Mouse (Mus musculus): Measurements from ENCODE around the gene Tfam. TPM values are rescaled to one million over a fixed set of nuclear protein-coding genes. Genes with fewer than 3 reads are reported as not detected.

Gene Tfam
- polyA plus RNA-seq (2016; fragmentation: Nextera tagmentation; extraction: Ambion mirVana): 74.9 and 85.2 TPM in 2 replicates

GRCm38 (mm10) chr10:71238240-71238554, at the start of gene Tfam:
Gene Tfam (minus strand): TSS chr10:71238280.
- Histone ChIP-seq H3K9me3 (replicated peaks) (no peaks in the 10 kb centered on the region), H3K4me3 (peak within 1 kb of the TSS; percentile 91), H3K27ac (replicated peaks) (peak within 1 kb of the TSS; percentile 91), H3K27me3 (ENCODE audit: low read depth, poor library complexity, severe bottlenecking) (no peaks in the 10 kb centered on the region), H3K36me3 (peaks cover 28% of the 10 kb centered on the region), H3K4me1 (peaks cover 13% of the 10 kb centered on the region)
- DNase-seq (ENCODE audit: low spot score): no peak
- 6% methylated on average over 7 of the region's 7 CpGs for WGBS

- peak within 1 kb of the TSS; percentile 69 for H3K4me3 ChIP-seq
- DNase-seq (ENCODE audit: low spot score): peak; percentile 87
- peaks cover 31% of the 10 kb centered on the region for H3K4me1 ChIP-seq
- peak within 1 kb of the TSS; percentile 93 for H3K27ac ChIP-seq (replicated peaks)
- no peaks in the 10 kb centered on the region for H3K9me3 ChIP-seq (replicated peaks)
- 0% methylated on average over 50 of the region's 50 CpGs for WGBS
- peaks cover 18% of the 10 kb centered on the region for H3K27me3 ChIP-seq (ENCODE audit: low read depth, poor library complexity, severe bottlenecking)
- peaks cover 14% of the 10 kb centered on the region for H3K36me3 ChIP-seq
Measured at GRCm38 (mm10) chr10:71285126-71285580, 47.1 kb upstream of the Tfam start, which contains the start of gene Ube2d1. Gene Ube2d1 (minus strand): TSS chr10:71285262.

GRCm38 (mm10) chr10:71284511-71285125, 46.5 kb upstream of the Tfam start:
- Histone ChIP-seq H3K4me3 (peak overlapping the region; percentile 69), H3K27me3 (ENCODE audit: low read depth, poor library complexity, severe bottlenecking) (peaks cover 18% of the 10 kb centered on the region), H3K27ac (replicated peaks) (peak overlapping the region; percentile 93), H3K36me3 (peaks cover 19% of the 10 kb centered on the region), H3K9me3 (replicated peaks) (no peaks in the 10 kb centered on the region), H3K4me1 (peaks cover 31% of the 10 kb centered on the region)
- WGBS: under 1% methylated on average over 41 of the region's 41 CpGs
- peak; percentile 71 for DNase-seq (ENCODE audit: low spot score)

GRCm38 (mm10) chr10:71284131-71284510, 46.0 kb upstream of the Tfam start:
- Histone ChIP-seq H3K4me1 (peaks cover 31% of the 10 kb centered on the region), H3K27ac (replicated peaks) (peak overlapping the region; percentile 93), H3K9me3 (replicated peaks) (no peaks in the 10 kb centered on the region), H3K27me3 (ENCODE audit: low read depth, poor library complexity, severe bottlenecking) (peaks cover 18% of the 10 kb centered on the region), H3K4me3 (peak overlapping the region; percentile 69), H3K36me3 (peaks cover 23% of the 10 kb centered on the region)
- DNase-seq (ENCODE audit: low spot score): no peak
- WGBS: 22% methylated on average over 8 of the region's 8 CpGs

GRCm38 (mm10) chr10:71273008-71273739, 35.1 kb upstream of the Tfam start:
- peaks cover 18% of the 10 kb centered on the region for H3K36me3 ChIP-seq
- H3K4me1 ChIP-seq: peaks cover 10% of the 10 kb centered on the region
- no peak for DNase-seq (ENCODE audit: low spot score)
- no peaks in the 10 kb centered on the region for H3K27me3 ChIP-seq (ENCODE audit: low read depth, poor library complexity, severe bottlenecking)
- H3K9me3 ChIP-seq (replicated peaks): no peaks in the 10 kb centered on the region
- H3K4me3 ChIP-seq: no peak overlapping the region
- WGBS: 70% methylated on average over 9 of the region's 9 CpGs
- no peak overlapping the region for H3K27ac ChIP-seq (replicated peaks)

GRCm38 (mm10) chr10:71267973-71268372, 29.9 kb upstream of the Tfam start:
- WGBS: 78% methylated on average over 2 of the region's 2 CpGs
- H3K4me3 ChIP-seq: no peak overlapping the region
- H3K27ac ChIP-seq (replicated peaks): no peak overlapping the region
- H3K4me1 ChIP-seq: peaks cover 14% of the 10 kb centered on the region
- H3K27me3 ChIP-seq (ENCODE audit: low read depth, poor library complexity, severe bottlenecking): no peaks in the 10 kb centered on the region
- H3K9me3 ChIP-seq (replicated peaks): no peaks in the 10 kb centered on the region
- peaks cover 4% of the 10 kb centered on the region; the same call in 1 of the 2 replicates for H3K36me3 ChIP-seq
- no peak for DNase-seq (ENCODE audit: low spot score)

- Histone ChIP-seq H3K27ac (replicated peaks) (no peak overlapping the region), H3K27me3 (ENCODE audit: low read depth, poor library complexity, severe bottlenecking) (no peaks in the 10 kb centered on the region), H3K36me3 (peaks cover 8% of the 10 kb centered on the region), H3K4me3 (no peak overlapping the region), H3K9me3 (replicated peaks) (no peaks in the 10 kb centered on the region), H3K4me1 (peaks cover 14% of the 10 kb centered on the region; the same call in 1 of the 2 replicates)
- DNase-seq (ENCODE audit: low spot score): no peak
- WGBS: 91% methylated on average over 11 of the region's 11 CpGs
Measured at GRCm38 (mm10) chr10:71267511-71267910, 29.4 kb upstream of the Tfam start.

GRCm38 (mm10) chr10:71265067-71265466, 27.0 kb upstream of the Tfam start:
- Histone ChIP-seq H3K9me3 (replicated peaks) (no peaks in the 10 kb centered on the region), H3K4me3 (no peak overlapping the region), H3K36me3 (peaks cover 33% of the 10 kb centered on the region), H3K27me3 (ENCODE audit: low read depth, poor library complexity, severe bottlenecking) (no peaks in the 10 kb centered on the region), H3K4me1 (peaks cover 23% of the 10 kb centered on the region; the same call in 1 of the 2 replicates), H3K27ac (replicated peaks) (no peak overlapping the region)
- DNase-seq (ENCODE audit: low spot score): no peak
- WGBS: 92% methylated on average over 4 of the region's 4 CpGs

GRCm38 (mm10) chr10:71261637-71262036, 23.6 kb upstream of the Tfam start:
- H3K27ac ChIP-seq (replicated peaks): no peak overlapping the region

GRCm38 (mm10) chr10:71258943-71259342, 20.9 kb upstream of the Tfam start:
- 80% methylated on average over 5 of the region's 5 CpGs for WGBS
- peaks cover 89% of the 10 kb centered on the region for H3K36me3 ChIP-seq
- no peak overlapping the region for H3K27ac ChIP-seq (replicated peaks)
- H3K4me3 ChIP-seq: no peak overlapping the region
- no peaks in the 10 kb centered on the region for H3K9me3 ChIP-seq (replicated peaks)
- no peaks in the 10 kb centered on the region for H3K27me3 ChIP-seq (ENCODE audit: low read depth, poor library complexity, severe bottlenecking)
- no peak for DNase-seq (ENCODE audit: low spot score)
- peaks cover 12% of the 10 kb centered on the region; the same call in 1 of the 2 replicates for H3K4me1 ChIP-seq

More at GRCm38 (mm10) chr10:71261637-71262036, 23.6 kb upstream of the Tfam start:
- Histone ChIP-seq H3K27me3 (ENCODE audit: low read depth, poor library complexity, severe bottlenecking) (no peaks in the 10 kb centered on the region), H3K9me3 (replicated peaks) (no peaks in the 10 kb centered on the region), H3K36me3 (peaks cover 62% of the 10 kb centered on the region), H3K4me1 (peaks cover 12% of the 10 kb centered on the region; the same call in 1 of the 2 replicates), H3K4me3 (no peak overlapping the region)
- WGBS: 87% methylated on average over 8 of the region's 8 CpGs
- DNase-seq (ENCODE audit: low spot score): no peak

- peaks cover 12% of the 10 kb centered on the region; the same call in 1 of the 2 replicates for H3K4me1 ChIP-seq
- no peaks in the 10 kb centered on the region for H3K9me3 ChIP-seq (replicated peaks)
- peaks cover 91% of the 10 kb centered on the region for H3K36me3 ChIP-seq
- no peaks in the 10 kb centered on the region for H3K27me3 ChIP-seq (ENCODE audit: low read depth, poor library complexity, severe bottlenecking)
- whole genome bisulfite sequencing: 90% methylated on average over 8 of the region's 8 CpGs
- H3K27ac ChIP-seq (replicated peaks): no peak overlapping the region
- H3K4me3 ChIP-seq: no peak overlapping the region
- DNase-seq (ENCODE audit: low spot score): no peak
Measured at GRCm38 (mm10) chr10:71258516-71258915, 20.4 kb upstream of the Tfam start.

- DNase-seq (ENCODE audit: low spot score): no peak
- H3K27me3 ChIP-seq (ENCODE audit: low read depth, poor library complexity, severe bottlenecking): no peaks in the 10 kb centered on the region
- peaks cover 42% of the 10 kb centered on the region for H3K36me3 ChIP-seq
- H3K4me3 ChIP-seq: no peak overlapping the region
- WGBS: 86% methylated on average over 4 of the region's 4 CpGs
- no peaks in the 10 kb centered on the region for H3K4me1 ChIP-seq
- no peak overlapping the region for H3K27ac ChIP-seq (replicated peaks)
- no peaks in the 10 kb centered on the region for H3K9me3 ChIP-seq (replicated peaks)
Measured at GRCm38 (mm10) chr10:71253147-71253546, 15.1 kb upstream of the Tfam start.

GRCm38 (mm10) chr10:71252421-71252820, 14.3 kb upstream of the Tfam start:
- Histone ChIP-seq H3K36me3 (peaks cover 35% of the 10 kb centered on the region), H3K4me3 (no peak overlapping the region), H3K4me1 (no peaks in the 10 kb centered on the region), H3K27ac (replicated peaks) (no peak overlapping the region), H3K9me3 (replicated peaks) (no peaks in the 10 kb centered on the region), H3K27me3 (ENCODE audit: low read depth, poor library complexity, severe bottlenecking) (no peaks in the 10 kb centered on the region)
- no peak for DNase-seq (ENCODE audit: low spot score)
- WGBS: 80% methylated on average over 5 of the region's 5 CpGs
